Mouse (Mus musculus) cerebellum, adult 2 months (tissue): ENCODE measurements around the gene Dzip1l.

Experiments used
- CTCF ChIP-seq: fragments of 200-500 bp; IDR thresholded peaks from 2 replicates; pipeline ENCODE4 v1.5.1; 2011; ENCODE audit warnings: low read depth, mild to moderate bottlenecking, control low read depth, low read length, moderate library complexity, borderline replicate concordance; ENCODE audit not compliant: insufficient read depth
- POLR2A ChIP-seq: fragments of 200-500 bp; IDR thresholded peaks from 2 replicates; pipeline ENCODE4 v1.6.1; 2011; ENCODE audit warnings: low read length, control low read depth, borderline replicate concordance; ENCODE audit not compliant: insufficient read depth

DNA sequence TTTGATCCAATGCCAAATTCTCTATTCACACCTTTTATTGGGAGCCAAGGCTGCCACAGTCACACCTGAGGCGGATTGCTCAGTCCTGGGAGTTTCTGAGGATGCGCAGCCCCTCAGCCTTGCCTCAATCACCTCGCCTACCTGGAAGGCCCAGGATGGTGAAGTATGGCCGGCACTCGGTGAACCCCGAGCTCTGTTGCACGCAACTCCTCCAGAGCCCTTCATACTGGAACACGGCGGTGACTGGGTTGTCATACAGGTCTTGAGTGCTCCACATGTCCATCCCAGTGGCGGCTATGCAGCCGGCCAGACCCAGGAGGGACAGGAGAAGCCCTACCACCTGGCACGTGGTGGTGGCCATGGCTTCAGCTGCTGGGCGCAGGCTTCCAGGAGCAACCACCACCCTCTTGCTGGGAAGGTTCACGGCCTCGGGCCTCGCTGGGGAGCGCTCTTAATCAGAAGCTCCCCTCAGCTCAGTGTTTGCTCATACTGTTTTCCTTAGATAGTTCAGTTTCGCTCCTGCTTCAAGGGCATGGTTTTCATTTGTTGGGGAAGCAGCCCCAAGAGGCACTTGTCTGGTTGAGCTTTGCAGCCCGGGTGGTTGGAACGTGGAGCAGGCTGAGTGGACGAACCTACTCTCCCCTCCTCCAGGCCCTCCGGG, 80.4 kb downstream of the Dzip1l start:
- no peak for TF ChIP-seq CTCF
- no peak for TF ChIP-seq POLR2A
